Mouse (Mus musculus) frontal cortex, adult 2 months (tissue): Measurements from ENCODE around the gene Ddx18. TPM values are rescaled to one million over a fixed set of nuclear protein-coding genes. Genes with fewer than 3 reads are reported as not detected.

Source experiments
- DNase-seq, 2 experiments: peaks; one replicate each; pipeline ENCODE4 v3.0.0; 2022; ENCODE audit warnings: low spot score in 1 of 2; ENCODE audit errors: extremely low spot score in 1 of 2
- polyA plus RNA-seq: library from polyadenylated mRNA; depleted of rRNA; stranded (reverse); fragments of >200 nt; gene quantifications from 2 replicates; pipeline ENCODE4 v1.2.3, GENCODE M21; 2012; rRNA removed

The Ddx18 gene
- polyA plus RNA-seq, 1 experiment = 32.5 TPM

DNA sequence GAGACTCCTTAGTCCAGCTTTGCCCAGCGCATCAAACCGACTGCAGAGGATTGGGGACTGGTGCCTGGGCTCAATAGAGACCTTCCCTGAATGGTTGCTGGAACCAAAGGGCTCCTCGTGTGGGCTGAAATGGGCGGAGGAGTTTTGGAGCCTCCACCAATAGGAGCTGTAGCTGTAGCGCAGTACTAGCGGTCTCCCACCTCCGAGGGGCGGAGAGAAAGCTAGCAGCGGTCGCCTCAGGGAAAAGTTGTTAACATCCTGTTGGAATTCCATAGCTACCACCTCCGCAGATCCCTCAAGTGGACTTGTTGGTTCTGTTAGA is 39.4 kb downstream of the Ddx18 start, which contains the start of gene Htr5b:
Gene Htr5b, minus strand, starts transcription at position 67 of the 322 bp plus-strand sequence.
- DNase-seq = peak in 1 of 2 experiments; percentile 50

DNA sequence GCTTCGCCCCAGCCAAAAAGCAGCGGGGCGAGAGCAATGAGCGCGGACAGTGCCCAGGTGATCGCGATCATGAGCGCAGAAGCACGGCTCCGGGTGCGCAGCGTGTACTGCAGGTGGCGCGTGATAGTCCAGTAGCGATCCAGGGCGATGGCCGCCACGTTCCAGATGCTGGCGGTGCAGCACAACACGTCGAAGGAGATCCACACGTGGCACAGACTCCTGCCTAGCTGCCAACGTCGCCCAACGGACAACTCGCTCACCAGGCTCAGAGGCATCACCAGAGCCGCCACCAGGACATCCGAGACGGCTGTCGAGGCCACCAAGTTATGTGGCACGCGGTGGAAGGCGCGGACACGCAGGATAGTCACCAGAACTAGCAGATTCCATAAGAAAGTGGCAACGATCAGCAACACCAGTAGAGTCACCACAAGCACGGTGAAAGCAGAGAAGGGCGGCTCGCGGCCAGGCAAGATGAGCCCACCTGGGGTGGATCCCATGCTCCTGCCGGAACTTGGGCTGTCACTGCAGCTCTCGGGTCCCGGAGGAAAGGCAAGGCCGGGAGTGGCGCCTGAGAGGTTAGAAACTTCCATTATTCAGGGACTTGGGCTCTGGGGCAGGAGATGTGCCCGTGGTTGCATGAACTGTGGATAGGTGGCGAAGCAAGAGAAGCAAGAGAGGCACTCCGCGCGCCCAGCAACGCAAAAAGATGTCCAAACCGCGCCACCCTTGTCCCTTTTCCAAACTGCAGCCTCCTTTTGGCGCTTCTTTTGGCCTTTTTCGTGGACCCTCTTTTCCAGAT is 40.0 kb downstream of the Ddx18 start:
- DNase-seq = no peak

DNA sequence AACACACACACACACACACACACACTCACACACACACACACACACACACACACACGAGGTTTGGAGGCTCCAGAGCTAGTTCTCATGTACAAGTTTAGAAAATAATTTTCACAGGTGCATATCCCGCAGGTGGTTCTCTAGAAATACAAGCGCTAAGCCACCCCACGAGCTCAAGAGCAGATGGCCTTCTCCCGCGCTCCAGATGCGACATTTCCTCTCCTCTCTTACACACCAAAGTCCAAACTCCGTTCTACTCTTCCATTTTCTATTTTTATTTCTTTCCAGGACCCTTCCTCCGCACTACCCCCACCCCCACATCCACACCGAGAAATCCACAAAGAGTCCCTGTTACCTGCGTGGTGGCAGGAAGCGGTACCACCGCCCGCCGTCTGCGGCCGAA is 40.7 kb downstream of the Ddx18 start:
- peak in 1 of 2 experiments; percentile 55 for DNase-seq

DNA sequence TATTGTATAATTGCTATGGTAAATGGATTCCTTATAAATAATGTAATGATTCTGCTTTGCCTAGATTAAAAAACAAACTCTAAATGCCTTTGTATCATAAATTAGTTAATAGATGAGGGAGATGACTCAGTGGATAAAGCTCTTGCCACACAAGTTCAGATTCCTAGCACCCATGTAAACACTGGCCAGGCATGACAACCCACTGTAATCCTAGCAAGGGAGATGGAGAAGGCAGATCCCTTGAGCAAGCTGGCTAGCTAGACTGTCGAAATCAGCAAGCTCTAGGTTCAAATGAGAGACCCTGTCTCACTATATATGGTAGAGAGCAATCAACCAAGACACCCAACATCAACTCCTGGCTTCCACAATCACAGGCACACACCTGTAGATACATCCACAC is 49.2 kb downstream of the Ddx18 start:
- no peak for DNase-seq

DNA sequence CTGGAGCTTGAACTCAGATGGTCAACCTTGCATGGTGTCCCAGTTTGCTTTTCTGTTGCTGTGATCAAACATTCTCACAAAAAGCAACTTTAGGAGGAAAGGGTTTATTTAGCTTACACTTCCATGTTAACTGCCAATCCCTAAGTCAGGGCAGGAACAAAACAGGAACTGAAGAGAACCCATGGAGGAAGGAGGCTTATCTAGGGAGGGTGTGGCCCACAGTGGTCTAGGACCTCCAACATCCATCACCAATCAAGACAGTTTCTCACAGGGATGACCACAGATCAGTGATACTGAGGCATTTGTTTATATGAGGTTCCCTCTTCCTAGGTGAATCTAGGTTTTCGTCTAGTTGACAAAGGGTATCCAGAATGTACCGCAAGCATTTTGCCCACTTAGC is 55.8 kb downstream of the Ddx18 start:
- no peak for DNase-seq

DNA sequence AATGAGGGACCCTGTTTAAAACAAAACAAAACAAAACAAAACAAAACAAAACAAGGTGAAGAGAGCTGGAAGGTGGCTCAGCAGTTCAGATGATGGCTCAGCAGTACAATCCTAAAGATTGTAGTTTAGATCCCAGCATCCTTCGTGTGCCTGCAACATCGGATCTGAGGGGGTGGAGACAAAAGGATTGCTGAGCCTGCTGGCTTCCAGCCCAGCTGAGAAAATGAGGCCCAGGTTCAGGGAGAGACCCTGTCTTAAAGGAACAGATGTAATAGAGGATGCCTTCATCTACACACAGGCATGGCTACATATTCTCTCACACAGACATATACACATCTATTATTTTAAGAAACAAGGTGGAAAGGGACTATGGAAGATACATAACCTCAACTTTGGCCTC is 56.6 kb downstream of the Ddx18 start:
- no peak for DNase-seq

DNA sequence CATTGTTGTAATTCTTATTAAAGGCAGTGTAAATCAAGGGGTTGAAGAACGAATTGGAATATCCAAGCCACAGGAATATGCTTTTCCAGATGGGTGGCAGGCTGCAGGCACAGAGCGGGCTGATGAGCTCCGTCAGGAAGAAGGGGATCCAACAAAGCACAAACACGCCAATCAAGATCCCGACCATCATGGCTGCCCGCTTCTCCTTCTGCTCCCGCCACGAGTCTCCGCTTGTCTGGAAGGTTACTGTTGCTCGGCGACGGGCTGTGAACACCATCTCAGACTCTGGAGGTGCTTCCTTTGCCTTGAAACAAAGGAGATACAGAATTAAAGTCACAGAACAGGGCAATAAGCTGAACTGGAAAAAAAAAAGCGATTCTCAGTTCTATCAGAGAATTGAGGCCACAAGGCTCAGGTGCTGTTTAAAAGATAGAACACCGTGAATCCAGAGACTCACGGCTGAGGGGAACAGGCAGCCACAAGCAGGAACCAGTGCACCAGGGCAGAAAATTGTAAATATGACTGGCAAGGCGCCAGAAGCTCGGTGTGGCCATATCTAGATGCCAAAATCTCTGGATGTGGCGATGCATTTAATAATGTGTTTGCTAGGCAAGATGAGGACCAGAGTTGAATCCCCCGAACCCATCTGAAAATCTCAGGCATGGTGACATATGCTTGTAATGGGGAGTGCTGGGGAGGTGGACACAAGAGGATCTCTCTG is 57.2 kb downstream of the Ddx18 start:
- DNase-seq = no peak

DNA sequence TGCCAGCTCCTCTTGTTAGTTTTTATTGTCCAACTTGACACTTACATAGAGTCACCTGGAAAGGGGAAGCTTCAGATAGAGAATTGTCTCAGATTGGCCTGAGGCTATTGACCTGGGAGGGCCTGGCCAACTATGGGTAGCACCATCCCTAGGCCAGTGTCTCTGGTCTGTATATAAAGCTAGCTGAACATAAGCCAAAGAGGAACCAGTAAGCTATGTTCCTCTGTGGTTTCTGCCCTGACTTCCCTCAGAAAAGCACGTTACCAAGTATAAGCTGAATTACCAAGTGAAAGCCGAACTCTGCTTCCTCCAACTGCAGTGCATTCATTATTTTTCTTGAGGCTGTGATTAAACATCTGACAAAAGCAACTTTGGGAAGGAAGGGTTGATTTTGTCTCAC is 59.1 kb downstream of the Ddx18 start:
- no peak for DNase-seq

Other genes starting within 250 kb of the Ddx18 start
- 52.9 and 55.3 TPM in 2 replicates for gene Insig2, start 235.4 kb downstream of the Ddx18 start, polyA plus RNA-seq
- 17.4 and 18.2 TPM in 2 replicates for gene Ccdc93, start 136.9 kb downstream of the Ddx18 start, polyA plus RNA-seq
- gene Htr5b, start 39.5 kb downstream of the Ddx18 start, polyA plus RNA-seq = 1.9 and 2.2 TPM in 2 replicates